Mouse (Mus musculus) MEL (cell line): ENCODE results near the gene Epb41l4b. TPM values are rescaled to one million over a fixed set of nuclear protein-coding genes. Genes with fewer than 3 reads are reported as not detected.

Experiments
- DNase-seq: peaks from one replicate; pipeline ENCODE4 v3.0.0; 2011; ENCODE audit warnings: low read depth, low spot score
- H3K27ac ChIP-seq: 2 replicates; pipeline ENCODE4 v1.5.1; 2012; ENCODE audit warnings: low read depth, mild to moderate bottlenecking, control low read depth, low read length, moderate library complexity; ENCODE audit not compliant: control insufficient read depth
- H3K27me3 ChIP-seq, 2 experiments: fragments of 150-350 bp in 1 of 2; sonication (generic) in 1 of 2; 2 replicates each; pipeline ENCODE4 v1.6.1; 2012; ENCODE audit warnings: low read length in 2 of 2, mild to moderate bottlenecking in 2 of 2, improper control_type of control experiment in 1 of 2, moderate library complexity in 1 of 2; ENCODE audit not compliant: insufficient read depth in 2 of 2, control insufficient read depth in 1 of 2
- H3K36me3 ChIP-seq, 2 experiments: 2 replicates each; pipeline ENCODE4 v1.6.1; 2012 to 2014; ENCODE audit warnings: low read length in 2 of 2, improper control_type of control experiment in 1 of 2, inconsistent platforms in 1 of 2, mild to moderate bottlenecking in 1 of 2; ENCODE audit not compliant: insufficient read depth in 2 of 2, control insufficient read depth in 1 of 2
- H3K4me1 ChIP-seq, 2 experiments: fragments of 150-350 bp in 1 of 2; sonication (generic) in 1 of 2; 2 replicates each; pipeline ENCODE4 v1.6.1; 2012; ENCODE audit warnings: low read length in 2 of 2, improper control_type of control experiment in 1 of 2, mild to moderate bottlenecking in 1 of 2; ENCODE audit not compliant: insufficient read depth in 2 of 2, control insufficient read depth in 1 of 2
- H3K4me3 ChIP-seq, 2 experiments: fragments of 150-350 bp in 1 of 2; sonication (generic) in 1 of 2; 2 replicates each; pipeline ENCODE4 v1.5.1; 2012; ENCODE audit warnings: low read depth in 2 of 2, low read length in 2 of 2, mild to moderate bottlenecking in 2 of 2, moderate library complexity in 2 of 2, control low read depth in 1 of 2, improper control_type of control experiment in 1 of 2; ENCODE audit not compliant: control insufficient read depth in 1 of 2, insufficient read depth in 1 of 2
- H3K79me2 ChIP-seq: 2 replicates; pipeline ENCODE4 v1.6.1; 2012; ENCODE audit warnings: mild to moderate bottlenecking, low read length, moderate library complexity; ENCODE audit not compliant: control insufficient read depth, poor library complexity, insufficient read depth
- H3K9ac ChIP-seq: 2 replicates; pipeline ENCODE4 v1.6.1; 2012; ENCODE audit warnings: low read depth, mild to moderate bottlenecking, control low read depth, low read length, moderate library complexity; ENCODE audit not compliant: control insufficient read depth, poor library complexity, severe bottlenecking
- H3K9me3 ChIP-seq: fragments of 150-350 bp; sonication (generic); replicated peaks from 2 replicates; pipeline ENCODE4 v1.6.1; 2012; ENCODE audit warnings: mild to moderate bottlenecking, low read length, improper control_type of control experiment, moderate library complexity; ENCODE audit not compliant: insufficient read depth
- BHLHE40 ChIP-seq: IDR thresholded peaks from 2 replicates; pipeline ENCODE4 v1.6.1; 2012; ENCODE audit warnings: low read depth, mild to moderate bottlenecking, inconsistent platforms, low read length, improper control_type of control experiment, borderline replicate concordance
- CHD1 ChIP-seq: IDR thresholded peaks from 2 replicates; pipeline ENCODE4 v1.6.1; 2012; ENCODE audit warnings: low read depth, mild to moderate bottlenecking, inconsistent platforms, low read length, improper control_type of control experiment
- E2F4 ChIP-seq: IDR thresholded peaks from 2 replicates; pipeline ENCODE4 v1.6.1; 2011; ENCODE audit warnings: low read depth, low read length, improper control_type of control experiment, borderline replicate concordance
- EP300 ChIP-seq, 2 experiments: IDR thresholded peaks; 2 replicates each; pipeline ENCODE4 v1.6.1; 2011; ENCODE audit warnings: improper control_type of control experiment in 2 of 2, low read length in 2 of 2, low read depth in 1 of 2, mild to moderate bottlenecking in 1 of 2
- ETS1 ChIP-seq: IDR thresholded peaks from 2 replicates; pipeline ENCODE4 v1.6.1; 2012; ENCODE audit warnings: low read depth, mild to moderate bottlenecking, inconsistent platforms, low read length, improper control_type of control experiment, moderate library complexity
- GATA1 ChIP-seq: IDR thresholded peaks from 2 replicates; pipeline ENCODE4 v1.6.1; 2011; ENCODE audit warnings: low read depth, low read length, improper control_type of control experiment
- HCFC1 ChIP-seq: IDR thresholded peaks from 2 replicates; pipeline ENCODE4 v1.6.1; 2012; ENCODE audit warnings: low read depth, mild to moderate bottlenecking, inconsistent platforms, low read length, improper control_type of control experiment, moderate library complexity
- JUND ChIP-seq: IDR thresholded peaks from 2 replicates; pipeline ENCODE4 v1.6.1; 2011; ENCODE audit warnings: low read depth, mild to moderate bottlenecking, improper control_type of control experiment, low read length
- MAFK ChIP-seq: IDR thresholded peaks from 2 replicates; pipeline ENCODE4 v1.6.1; 2011; ENCODE audit warnings: low read depth, mild to moderate bottlenecking, low read length, improper control_type of control experiment, borderline replicate concordance
- MAZ ChIP-seq: IDR thresholded peaks from 2 replicates; pipeline ENCODE4 v1.6.1; 2012; ENCODE audit warnings: low read depth, mild to moderate bottlenecking, inconsistent platforms, low read length, improper control_type of control experiment
- MEF2A ChIP-seq: IDR thresholded peaks from 2 replicates; pipeline ENCODE4 v1.6.1; 2014; ENCODE audit warnings: low read depth, mild to moderate bottlenecking, inconsistent platforms, low read length, improper control_type of control experiment; ENCODE audit not compliant: poor library complexity, insufficient replicate concordance, severe bottlenecking; ENCODE audit errors: extremely low read depth
- MXI1 ChIP-seq: IDR thresholded peaks from 2 replicates; pipeline ENCODE4 v1.6.1; 2011; ENCODE audit warnings: mild to moderate bottlenecking, low read depth, low read length, improper control_type of control experiment
- MYB ChIP-seq: IDR thresholded peaks from 2 replicates; pipeline ENCODE4 v1.6.1; 2011; ENCODE audit warnings: mild to moderate bottlenecking, low read depth, low read length, improper control_type of control experiment
- NRF1 ChIP-seq: IDR thresholded peaks from 2 replicates; pipeline ENCODE4 v1.6.1; 2014; ENCODE audit warnings: low read depth, mild to moderate bottlenecking, inconsistent platforms, low read length, improper control_type of control experiment, moderate library complexity; ENCODE audit not compliant: poor library complexity, insufficient read depth, severe bottlenecking
- POLR2AphosphoS2 ChIP-seq: IDR thresholded peaks from 2 replicates; pipeline ENCODE4 v1.6.1; 2011; ENCODE audit warnings: low read length, improper control_type of control experiment
- POLR2AphosphoS5 ChIP-seq: IDR thresholded peaks from 2 replicates; pipeline ENCODE4 v1.6.1; 2012; ENCODE audit warnings: low read depth, borderline replicate concordance, mild to moderate bottlenecking, inconsistent platforms, low read length, moderate library complexity, mixed read lengths
- RAD21 ChIP-seq: IDR thresholded peaks from 2 replicates; pipeline ENCODE4 v1.6.1; 2011; ENCODE audit warnings: mild to moderate bottlenecking, low read depth, low read length, improper control_type of control experiment
- RCOR1 ChIP-seq: IDR thresholded peaks from 2 replicates; pipeline ENCODE4 v1.6.1; 2012; ENCODE audit warnings: low read depth, mild to moderate bottlenecking, inconsistent platforms, low read length, improper control_type of control experiment
- SIN3A ChIP-seq: IDR thresholded peaks from 2 replicates; pipeline ENCODE4 v1.6.1; 2012; ENCODE audit warnings: low read length, improper control_type of control experiment, inconsistent platforms
- SMC3 ChIP-seq: IDR thresholded peaks from 2 replicates; pipeline ENCODE4 v1.6.1; 2011; ENCODE audit warnings: low read depth, low read length, improper control_type of control experiment
- TAL1 ChIP-seq: IDR thresholded peaks from 2 replicates; pipeline ENCODE4 v1.6.1; 2012; ENCODE audit warnings: mild to moderate bottlenecking, inconsistent platforms, low read length, moderate library complexity, mixed read lengths
- TCF12 ChIP-seq: IDR thresholded peaks from 2 replicates; pipeline ENCODE4 v1.6.1; 2014; ENCODE audit warnings: low read depth, mild to moderate bottlenecking, inconsistent platforms, low read length, improper control_type of control experiment, moderate library complexity
- UBTF ChIP-seq: IDR thresholded peaks from 2 replicates; pipeline ENCODE4 v1.6.1; 2012; ENCODE audit warnings: low read depth, mild to moderate bottlenecking, inconsistent platforms, low read length, improper control_type of control experiment, moderate library complexity, borderline replicate concordance; ENCODE audit not compliant: insufficient read depth
- USF1 ChIP-seq: IDR thresholded peaks from 2 replicates; pipeline ENCODE4 v1.6.1; 2014; ENCODE audit warnings: low read depth, mild to moderate bottlenecking, inconsistent platforms, low read length, improper control_type of control experiment, moderate library complexity
- USF2 ChIP-seq, 2 experiments: IDR thresholded peaks; 2 replicates each; pipeline ENCODE4 v1.6.1; 2011 to 2012; ENCODE audit warnings: improper control_type of control experiment in 2 of 2, low read length in 2 of 2, borderline replicate concordance in 1 of 2, inconsistent platforms in 1 of 2, low read depth in 1 of 2, mild to moderate bottlenecking in 1 of 2; ENCODE audit not compliant: insufficient read depth in 1 of 2
- ZC3H11A ChIP-seq: IDR thresholded peaks from 2 replicates; pipeline ENCODE4 v1.6.1; 2012; ENCODE audit warnings: low read depth, mild to moderate bottlenecking, inconsistent platforms, low read length, improper control_type of control experiment
- ZMIZ1 ChIP-seq: IDR thresholded peaks from 2 replicates; pipeline ENCODE4 v1.6.1; 2012; ENCODE audit warnings: low read depth, mild to moderate bottlenecking, inconsistent platforms, low read length, improper control_type of control experiment, moderate library complexity
- ZNF384 ChIP-seq: IDR thresholded peaks from 2 replicates; pipeline ENCODE4 v1.6.1; 2012; ENCODE audit warnings: low read depth, mild to moderate bottlenecking, inconsistent platforms, low read length, improper control_type of control experiment
- polyA plus RNA-seq, 2 experiments: library from polyadenylated mRNA; stranded (reverse) in 1 of 2; unstranded in 1 of 2; fragments of >175 nt in 1 of 2; fragments of >200 nt in 1 of 2; gene quantifications; 2 replicates each; pipeline versions ENCODE4 v1.2.1 to v1.2.4; 2012; ENCODE audit warnings: low replicate concordance in 2 of 2, low read depth in 1 of 2; ENCODE audit not compliant: insufficient read length in 2 of 2, insufficient read depth in 1 of 2, missing spikeins in 1 of 2
- total RNA-seq: library from RNA; depleted of rRNA; stranded (reverse); fragments of 300-350 nt; gene quantifications from 2 replicates; pipeline ENCODE4 v1.2.3, GENCODE M21; 2012

The Epb41l4b gene
- total and polyA plus RNA-seq, 3 experiments: not detected

- Histone ChIP-seq H3K4me3 (peak overlapping the region; percentile 22 to 46; a peak in 3 of 4 replicates), H3K79me2 (no peaks in the 10 kb centered on the region), H3K27ac (peak overlapping the region; percentile 77), H3K9me3 (no peaks in the 10 kb centered on the region), H3K27me3 (no peaks in the 10 kb centered on the region), H3K4me1 (peaks cover 6 to 21% of the 10 kb centered on the region in 2 experiments), H3K9ac (peak overlapping the region; percentile 57), H3K36me3 (peaks cover 0 to 23% of the 10 kb centered on the region in 2 experiments; a peak in 2 of 4 replicates)
- DNase-seq: peak; percentile 70
- peak; percentile 54 to 62 for TF ChIP-seq EP300 (IDR thresholded peaks at IDR 0.05; ENCODE audit: low read depth in 1 of 2, low read length in 2 of 2)
- no peak for TF ChIP-seq MAZ
- TF ChIP-seq ZMIZ1: no peak
- TF ChIP-seq BHLHE40: no peak
- no peak for TF ChIP-seq USF1
- no peak for TF ChIP-seq MAFK
- no peak for TF ChIP-seq RAD21
- 0 out of 2 replicates have a peak, but pooled peaks have one; percentile 46 for TF ChIP-seq MYB
- no peak for TF ChIP-seq USF2 (IDR thresholded peaks at IDR 0.05; ENCODE audit: borderline replicate concordance in 1 of 2, insufficient read depth in 1 of 2, low read depth in 1 of 2, low read length in 2 of 2)
- TF ChIP-seq ETS1: peak; percentile 28; the same call in 1 of the 2 replicates
- no peak for TF ChIP-seq RCOR1
- no peak for TF ChIP-seq HCFC1
- TF ChIP-seq NRF1: no peak
- TF ChIP-seq SMC3: no peak
- no peak for TF ChIP-seq ZNF384
- 0 out of 2 replicates have a peak, but pooled peaks have one; percentile 51 for TF ChIP-seq UBTF
- 0 out of 2 replicates have a peak, but pooled peaks have one; percentile 18 for TF ChIP-seq ZC3H11A
- no peak for TF ChIP-seq JUND
- TF ChIP-seq CHD1: no peak
- TF ChIP-seq TAL1: no peak
- peak; percentile 94 for TF ChIP-seq MEF2A
- 0 out of 2 replicates have a peak, but pooled peaks have one; percentile 50 for TF ChIP-seq TCF12
- TF ChIP-seq GATA1: no peak
- no peak for TF ChIP-seq MXI1
- TF ChIP-seq SIN3A: peak; percentile 19; the same call in 1 of the 2 replicates
- no peak for TF ChIP-seq E2F4
- TF ChIP-seq POLR2AphosphoS2: no peak
- no peak for TF ChIP-seq POLR2AphosphoS5
Observed at GRCm38 (mm10) chr4:57055635-57056034, 87.6 kb downstream of the Epb41l4b start.
